Mouse (Mus musculus) hindbrain, embryonic 14.5 days (tissue): ENCODE measurements at regions not wholly inside any gene's neighbourhood (a gene's known extent, or its start where the extent isn't known, plus 50 kb on each side); places are given as distances from the start of the nearest gene placed in this dataset.

Experiments
- ATAC-seq: fragments of 200-750 bp; cut with Nextera tagmentation; 2 replicates; pipeline ENCODE4 v1.8.0; 2017; ENCODE audit warnings: moderate number of reproducible peaks, mild to moderate bottlenecking, moderate TSS enrichment, moderate library complexity; ENCODE audit not compliant: low FRiP score
- DNase-seq: peaks from one replicate; pipeline ENCODE4 v3.0.0-alpha.2; 2015; ENCODE audit warnings: low spot score
- H3K27ac ChIP-seq: fragments of 300-500 bp; sonication (generic); 2 replicates; pipeline ENCODE4 v1.5.1; 2014; ENCODE audit warnings: mild to moderate bottlenecking, moderate library complexity
- H3K27me3 ChIP-seq: fragments of 300-500 bp; sonication (generic); 2 replicates; pipeline ENCODE4 v1.6.1; 2014; ENCODE audit warnings: mild to moderate bottlenecking, low read length, mixed read lengths; ENCODE audit not compliant: control insufficient read depth, insufficient read depth
- H3K36me3 ChIP-seq: fragments of 300-500 bp; sonication (generic); replicated peaks from 2 replicates; pipeline ENCODE4 v1.6.1; 2014; ENCODE audit not compliant: control insufficient read depth, insufficient read depth
- H3K4me1 ChIP-seq: fragments of 300-500 bp; sonication (generic); replicated peaks from 2 replicates; pipeline ENCODE4 v1.6.1; 2014; ENCODE audit warnings: antibody characterized with exemption, low read length, mixed read lengths; ENCODE audit not compliant: control insufficient read depth, insufficient read depth
- H3K4me2 ChIP-seq: fragments of 300-500 bp; sonication (generic); replicated peaks from 2 replicates; pipeline ENCODE4 v1.6.1; 2014; ENCODE audit warnings: mild to moderate bottlenecking, moderate library complexity
- H3K4me3 ChIP-seq: fragments of 300-500 bp; sonication (generic); replicated peaks from 2 replicates; pipeline ENCODE4 v1.5.1; 2014; ENCODE audit warnings: mild to moderate bottlenecking, low read length
- H3K9ac ChIP-seq: fragments of 300-500 bp; sonication (generic); 2 replicates; pipeline ENCODE4 v1.6.1; 2014
- H3K9me3 ChIP-seq: fragments of 300-500 bp; sonication (generic); 2 replicates; pipeline ENCODE4 v1.6.1; 2016; ENCODE audit warnings: low read length; ENCODE audit not compliant: control insufficient read depth
- WGBS: fragments of 180-500 bp; shearing (Covaris S2); extraction: QIAGEN DNeasy Blood & Tissue Kit; methylation state at CpG from one replicate; pipeline ENCODE4 v1.1.7; 2014; 5-methylcytosine and 5-hydroxymethylcytosine counted together

DNA sequence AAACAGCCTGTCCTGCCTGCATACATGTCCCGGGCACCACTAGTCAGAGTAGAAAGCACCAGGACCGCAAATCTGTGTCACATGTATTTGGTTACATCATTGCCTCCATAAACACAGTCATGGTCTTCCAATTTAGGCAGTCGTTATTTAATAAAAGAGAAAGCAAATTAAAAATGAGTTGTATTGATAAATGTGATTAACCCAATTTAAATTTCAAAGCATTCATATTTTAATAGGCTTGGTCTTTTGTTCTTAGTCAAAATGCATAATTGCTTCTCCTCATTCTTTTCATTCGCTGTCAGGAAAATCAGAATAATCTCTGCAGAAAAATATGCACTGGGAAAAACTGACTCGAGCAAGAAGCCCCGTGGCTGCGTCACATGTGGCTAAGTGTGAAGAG is 307.3 kb upstream of the Id4 start:
- Histone ChIP-seq H3K27ac (0 out of 2 replicates have a peak overlapping the region, but pooled peaks have one; percentile 24), H3K27me3 (no peaks in the 10 kb centered on the region), H3K9ac (no peak overlapping the region), H3K9me3 (no peaks in the 10 kb centered on the region), H3K36me3 (no peaks in the 10 kb centered on the region), H3K4me2 (no peak overlapping the region), H3K4me3 (no peak overlapping the region), H3K4me1 (peaks cover 27% of the 10 kb centered on the region)
- DNase-seq, result no peak
- 59% methylated on average over 7 of the region's 7 CpGs for WGBS
- ATAC-seq, result no peak

- 39% methylated on average over 10 of the region's 10 CpGs for WGBS
- peak overlapping the region; percentile 20; the same call in 1 of the 2 replicates for H3K9ac ChIP-seq
- peak overlapping the region; percentile 58 for H3K27ac ChIP-seq
- DNase-seq (no peak), ATAC-seq (peak; percentile 55; the same call in 1 of the 2 replicates)
- H3K4me2 ChIP-seq, result peak overlapping the region; percentile 25; the same call in 1 of the 2 replicates
- H3K27me3 ChIP-seq, result no peaks in the 10 kb centered on the region
- H3K4me3 ChIP-seq, result no peak overlapping the region
- no peaks in the 10 kb centered on the region for H3K36me3 ChIP-seq
- no peaks in the 10 kb centered on the region for H3K9me3 ChIP-seq
- peaks cover 25% of the 10 kb centered on the region for H3K4me1 ChIP-seq
Measured at GRCm38 (mm10) chr13:47955504-47955903, 305.5 kb upstream of the Id4 start.

GRCm38 (mm10) chr13:47957662-47958061 is 303.4 kb upstream of the Id4 start:
- Histone ChIP-seq H3K4me2 (no peak overlapping the region), H3K36me3 (no peaks in the 10 kb centered on the region), H3K9me3 (no peaks in the 10 kb centered on the region), H3K27ac (no peak overlapping the region), H3K27me3 (no peaks in the 10 kb centered on the region), H3K4me3 (no peak overlapping the region), H3K9ac (no peak overlapping the region), H3K4me1 (peaks cover 14% of the 10 kb centered on the region)
- 63% methylated on average over 11 of the region's 11 CpGs for WGBS
- DNase-seq, result no peak
- no peak for ATAC-seq

- no peaks in the 10 kb centered on the region for H3K9me3 ChIP-seq
- peak overlapping the region; percentile 19 for H3K4me2 ChIP-seq
- H3K27ac ChIP-seq, result no peak overlapping the region
- no peaks in the 10 kb centered on the region for H3K27me3 ChIP-seq
- peaks cover 6% of the 10 kb centered on the region; the same call in 1 of the 2 replicates for H3K4me1 ChIP-seq
- DNase-seq (no peak), ATAC-seq (no peak)
- no peaks in the 10 kb centered on the region for H3K36me3 ChIP-seq
- no peak overlapping the region for H3K4me3 ChIP-seq
- 28% methylated on average over 12 of the region's 12 CpGs for WGBS
- H3K9ac ChIP-seq, result no peak overlapping the region
Measured at GRCm38 (mm10) chr13:47974216-47974615, 286.8 kb upstream of the Id4 start.

- Histone ChIP-seq H3K4me3 (no peak overlapping the region), H3K9ac (no peak overlapping the region), H3K27me3 (no peaks in the 10 kb centered on the region), H3K36me3 (no peaks in the 10 kb centered on the region), H3K27ac (no peak overlapping the region), H3K4me1 (peaks cover 6% of the 10 kb centered on the region; the same call in 1 of the 2 replicates), H3K4me2 (peak overlapping the region; percentile 19), H3K9me3 (no peaks in the 10 kb centered on the region)
- 86% methylated on average over 16 of the region's 16 CpGs for WGBS
- DNase-seq (no peak), ATAC-seq (no peak)
Measured at GRCm38 (mm10) chr13:47974756-47975515, 286.1 kb upstream of the Id4 start.

GRCm38 (mm10) chr13:47998495-47998894 is 262.5 kb upstream of the Id4 start:
- H3K27me3 ChIP-seq, result no peaks in the 10 kb centered on the region; the same call in 1 of the 2 replicates
- H3K27ac ChIP-seq, result no peak overlapping the region
- H3K4me3 ChIP-seq, result no peak overlapping the region
- ATAC-seq, result no peak
- no peak overlapping the region for H3K9ac ChIP-seq
- 46% methylated on average over 5 of the region's 5 CpGs for WGBS
- no peaks in the 10 kb centered on the region for H3K9me3 ChIP-seq
- no peak overlapping the region for H3K4me2 ChIP-seq
- no peaks in the 10 kb centered on the region for H3K4me1 ChIP-seq
- H3K36me3 ChIP-seq, result no peaks in the 10 kb centered on the region
- no peak for DNase-seq

DNA sequence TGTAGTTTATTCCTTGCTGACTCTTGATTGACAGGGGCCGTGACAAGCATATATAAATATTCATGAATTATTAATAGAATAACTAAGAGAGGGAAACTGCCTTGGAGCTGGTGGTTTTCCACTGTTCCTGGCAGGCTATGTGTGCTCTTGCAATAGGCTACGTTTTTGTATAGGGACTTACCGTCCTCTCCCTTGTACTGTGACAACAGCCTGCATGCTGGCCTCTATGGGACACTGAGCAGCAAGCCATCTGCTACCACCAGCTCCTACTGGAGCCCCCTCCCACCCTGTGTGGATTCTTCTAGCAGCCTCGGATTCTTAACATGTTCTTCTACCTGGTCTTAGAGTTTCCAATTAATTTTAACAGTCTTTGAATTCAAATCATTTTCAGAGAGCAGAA is 261.6 kb upstream of the Id4 start:
- 41% methylated on average over 4 of the region's 4 CpGs for WGBS
- no peaks in the 10 kb centered on the region for H3K36me3 ChIP-seq
- H3K4me1 ChIP-seq, result no peaks in the 10 kb centered on the region
- H3K4me2 ChIP-seq, result no peak overlapping the region
- H3K9me3 ChIP-seq, result no peaks in the 10 kb centered on the region
- no peak overlapping the region for H3K9ac ChIP-seq
- no peak overlapping the region for H3K27ac ChIP-seq
- no peaks in the 10 kb centered on the region; the same call in 1 of the 2 replicates for H3K27me3 ChIP-seq
- no peak overlapping the region for H3K4me3 ChIP-seq
- ATAC-seq (peak; percentile 62; the same call in 1 of the 2 replicates), DNase-seq (no peak)

- no peak overlapping the region for H3K9ac ChIP-seq
- no peak overlapping the region for H3K4me2 ChIP-seq
- H3K27ac ChIP-seq, result no peak overlapping the region
- 96% methylated on average over 4 of the region's 4 CpGs for WGBS
- H3K9me3 ChIP-seq, result no peaks in the 10 kb centered on the region
- ATAC-seq, result no peak
- H3K4me3 ChIP-seq, result no peak overlapping the region
- H3K27me3 ChIP-seq, result no peaks in the 10 kb centered on the region
- H3K36me3 ChIP-seq, result no peaks in the 10 kb centered on the region
- H3K4me1 ChIP-seq, result no peaks in the 10 kb centered on the region
- DNase-seq, result no peak
Measured at GRCm38 (mm10) chr13:48003126-48003525, 257.9 kb upstream of the Id4 start.

DNA sequence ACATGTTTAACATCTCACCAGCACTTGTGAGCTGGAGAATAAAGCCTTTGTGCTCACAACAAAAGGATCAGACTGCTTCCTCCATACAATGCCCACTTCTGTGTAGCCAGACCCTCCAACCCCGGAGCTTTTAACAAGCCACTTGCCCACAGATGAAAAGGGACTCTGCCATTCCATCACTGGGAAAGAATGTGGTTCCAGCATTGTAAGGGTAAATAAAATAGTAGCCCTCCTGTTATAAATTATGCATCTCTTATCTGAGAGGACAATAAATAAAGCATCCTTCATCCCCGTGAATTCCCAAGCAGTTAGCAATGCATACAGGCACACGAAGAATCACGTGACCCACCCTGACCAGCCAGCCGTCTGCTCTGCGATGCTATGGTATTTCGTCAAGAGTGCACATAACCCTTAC is 247.7 kb upstream of the Id4 start:
- Histone ChIP-seq H3K27me3 (no peaks in the 10 kb centered on the region), H3K4me1 (peaks cover 7% of the 10 kb centered on the region; the same call in 1 of the 2 replicates), H3K36me3 (no peaks in the 10 kb centered on the region), H3K4me3 (no peak overlapping the region), H3K9ac (no peak overlapping the region), H3K9me3 (no peaks in the 10 kb centered on the region), H3K27ac (no peak overlapping the region; the same call in 1 of the 2 replicates), H3K4me2 (peak overlapping the region; percentile 25)
- DNase-seq (no peak), ATAC-seq (no peak)
- WGBS, result 9% methylated on average over 7 of the region's 7 CpGs
